Mouse (Mus musculus) kidney, postnatal 0 days (tissue): ENCODE data around the gene Ift57. TPM values are rescaled to one million over a fixed set of nuclear protein-coding genes. Genes with fewer than 3 reads are reported as not detected.

Experiments
- ATAC-seq: fragments of 200-750 bp; cut with Nextera tagmentation; replicated peaks from 2 replicates; pipeline ENCODE4 v1.8.0; 2017; ENCODE audit warnings: low read depth, moderate number of reproducible peaks, moderate TSS enrichment, moderate library complexity; ENCODE audit not compliant: low FRiP score
- DNase-seq: peaks from one replicate; pipeline ENCODE4 v3.0.0-alpha.2; 2016; ENCODE audit warnings: low spot score
- H3K27ac ChIP-seq: fragments of 300-500 bp; sonication (generic); 2 replicates; pipeline ENCODE4 v1.5.1; 2014; ENCODE audit warnings: mild to moderate bottlenecking
- H3K27me3 ChIP-seq: fragments of 300-500 bp; sonication (generic); 2 replicates; pipeline ENCODE4 v1.6.1; 2014; ENCODE audit warnings: low read length, mixed read lengths; ENCODE audit not compliant: insufficient read depth
- H3K36me3 ChIP-seq: fragments of 300-500 bp; sonication (generic); 2 replicates; pipeline ENCODE4 v1.6.1; 2014; ENCODE audit warnings: low read length, mixed read lengths; ENCODE audit not compliant: insufficient read depth
- H3K4me1 ChIP-seq: fragments of 300-500 bp; sonication (generic); replicated peaks from 2 replicates; pipeline ENCODE4 v1.6.1; 2014; ENCODE audit warnings: antibody characterized with exemption, low read length, mixed read lengths; ENCODE audit not compliant: insufficient read depth
- H3K4me2 ChIP-seq: fragments of 300-500 bp; sonication (generic); 2 replicates; pipeline ENCODE4 v1.6.1; 2014; ENCODE audit warnings: mild to moderate bottlenecking, low read length, moderate library complexity, mixed read lengths
- H3K4me3 ChIP-seq: fragments of 300-500 bp; sonication (generic); replicated peaks from 2 replicates; pipeline ENCODE4 v1.5.1; 2014; ENCODE audit warnings: low read depth, low read length
- H3K9ac ChIP-seq: fragments of 300-500 bp; sonication (generic); 2 replicates; pipeline ENCODE4 v1.6.1; 2014; ENCODE audit warnings: low read depth, low read length
- H3K9me3 ChIP-seq: fragments of 300-500 bp; sonication (generic); replicated peaks from 2 replicates; pipeline ENCODE4 v1.6.1; 2016; ENCODE audit warnings: low read length, inconsistent platforms, mixed read lengths
- CTCF ChIP-seq: IDR thresholded peaks from 2 replicates; pipeline ENCODE4 v1.5.1; 2016; ENCODE audit warnings: antibody characterized with exemption, low read depth, mild to moderate bottlenecking, moderate library complexity
- WGBS: fragments of 180-500 bp; shearing (Covaris S2); extraction: QIAGEN DNeasy Blood & Tissue Kit; methylation state at CpG from one replicate; pipeline ENCODE4 v1.1.7; 2014; 5-methylcytosine and 5-hydroxymethylcytosine counted together
- polyA plus RNA-seq: library from polyadenylated mRNA; unstranded; fragments of >200 nt; fragmentation: Nextera tagmentation; extraction: Ambion mirVana; gene quantifications from 2 replicates; pipeline ENCODE4 v1.2.1, GENCODE M21; 2015

Gene Ift57
- polyA plus RNA-seq, 1 experiment from 2014 or later = 41.4 TPM

DNA sequence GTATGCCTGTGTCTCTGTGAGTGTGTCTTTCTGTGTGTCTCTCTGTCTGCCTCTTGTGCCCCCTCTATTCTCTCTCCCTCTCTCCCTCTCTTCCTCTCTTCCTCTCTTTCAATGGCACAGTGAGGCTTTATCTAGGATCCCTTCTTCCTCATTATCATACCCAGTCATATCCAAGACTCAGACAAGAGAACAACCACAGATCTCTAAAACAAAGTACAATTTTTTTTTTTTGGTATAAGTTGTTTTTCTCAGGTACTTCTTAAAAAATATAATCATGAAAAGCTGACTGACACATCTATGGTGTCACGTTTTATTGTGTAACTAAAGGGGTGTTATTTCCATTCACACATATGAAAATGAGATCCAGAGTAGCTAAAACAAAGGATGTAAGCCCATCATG, 74.0 kb downstream of the Ift57 start:
- H3K4me1 ChIP-seq = no peaks in the 10 kb centered on the region
- H3K27me3 ChIP-seq = no peaks in the 10 kb centered on the region
- DNase-seq (no peak), ATAC-seq (no peak)
- no peak overlapping the region for H3K27ac ChIP-seq
- H3K9ac ChIP-seq = no peak overlapping the region
- H3K9me3 ChIP-seq = no peaks in the 10 kb centered on the region
- TF ChIP-seq CTCF = no peak
- no peak overlapping the region for H3K4me3 ChIP-seq
- H3K4me2 ChIP-seq = no peak overlapping the region
- 87% methylated on average over 1 of the region's 1 CpGs for WGBS
- H3K36me3 ChIP-seq = no peaks in the 10 kb centered on the region

DNA sequence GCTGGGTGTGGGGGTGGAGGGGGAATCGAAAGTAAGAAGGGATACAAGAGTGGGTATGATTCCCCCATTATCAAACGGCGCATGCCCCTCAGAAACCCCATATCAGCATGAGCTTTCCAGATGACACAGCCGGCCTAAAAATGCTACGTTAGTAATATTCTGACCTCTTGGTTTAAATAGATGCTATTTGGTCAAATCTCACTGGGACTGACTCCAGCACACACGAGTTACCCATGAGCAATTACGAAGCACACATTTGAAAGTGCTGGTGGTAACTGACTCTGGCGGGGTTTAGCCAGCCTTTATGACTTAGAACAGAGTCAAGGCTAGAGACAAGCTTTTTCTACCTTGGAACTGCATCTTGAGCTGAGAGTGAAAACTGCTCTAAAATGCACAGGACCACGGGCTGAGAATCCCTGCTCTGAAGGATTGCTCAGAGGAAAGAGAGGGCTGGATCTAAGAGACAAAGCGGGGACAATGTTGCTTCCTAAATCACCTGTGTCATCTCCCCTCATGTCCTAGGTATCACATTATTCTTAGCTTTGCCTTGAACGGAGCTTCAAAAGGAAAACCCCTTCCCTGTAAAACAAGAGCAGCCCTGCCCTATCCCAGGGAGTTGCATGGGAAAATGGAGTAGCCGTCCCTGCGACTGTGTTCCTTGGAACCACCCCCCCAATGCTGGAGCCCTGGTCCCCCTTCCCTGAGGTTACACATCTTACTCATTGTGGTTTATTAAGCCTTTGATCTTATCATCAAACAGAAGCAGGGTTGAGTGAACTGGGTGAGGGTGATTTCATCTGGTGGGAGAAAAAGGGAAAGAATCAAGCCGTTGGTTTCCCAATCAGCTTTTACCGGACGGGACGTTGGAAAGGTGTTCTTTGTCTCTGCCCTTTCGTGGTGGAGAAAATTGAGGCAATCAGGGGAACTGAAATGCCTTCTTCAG, 75.3 kb downstream of the Ift57 start:
- Histone ChIP-seq H3K9me3 (no peaks in the 10 kb centered on the region), H3K4me2 (no peak overlapping the region), H3K4me3 (no peak overlapping the region), H3K36me3 (no peaks in the 10 kb centered on the region), H3K27ac (no peak overlapping the region), H3K27me3 (no peaks in the 10 kb centered on the region), H3K4me1 (no peaks in the 10 kb centered on the region), H3K9ac (no peak overlapping the region)
- TF ChIP-seq CTCF = no peak
- 70% methylated on average over 18 of the region's 18 CpGs for WGBS
- DNase-seq (no peak), ATAC-seq (no peak)

DNA sequence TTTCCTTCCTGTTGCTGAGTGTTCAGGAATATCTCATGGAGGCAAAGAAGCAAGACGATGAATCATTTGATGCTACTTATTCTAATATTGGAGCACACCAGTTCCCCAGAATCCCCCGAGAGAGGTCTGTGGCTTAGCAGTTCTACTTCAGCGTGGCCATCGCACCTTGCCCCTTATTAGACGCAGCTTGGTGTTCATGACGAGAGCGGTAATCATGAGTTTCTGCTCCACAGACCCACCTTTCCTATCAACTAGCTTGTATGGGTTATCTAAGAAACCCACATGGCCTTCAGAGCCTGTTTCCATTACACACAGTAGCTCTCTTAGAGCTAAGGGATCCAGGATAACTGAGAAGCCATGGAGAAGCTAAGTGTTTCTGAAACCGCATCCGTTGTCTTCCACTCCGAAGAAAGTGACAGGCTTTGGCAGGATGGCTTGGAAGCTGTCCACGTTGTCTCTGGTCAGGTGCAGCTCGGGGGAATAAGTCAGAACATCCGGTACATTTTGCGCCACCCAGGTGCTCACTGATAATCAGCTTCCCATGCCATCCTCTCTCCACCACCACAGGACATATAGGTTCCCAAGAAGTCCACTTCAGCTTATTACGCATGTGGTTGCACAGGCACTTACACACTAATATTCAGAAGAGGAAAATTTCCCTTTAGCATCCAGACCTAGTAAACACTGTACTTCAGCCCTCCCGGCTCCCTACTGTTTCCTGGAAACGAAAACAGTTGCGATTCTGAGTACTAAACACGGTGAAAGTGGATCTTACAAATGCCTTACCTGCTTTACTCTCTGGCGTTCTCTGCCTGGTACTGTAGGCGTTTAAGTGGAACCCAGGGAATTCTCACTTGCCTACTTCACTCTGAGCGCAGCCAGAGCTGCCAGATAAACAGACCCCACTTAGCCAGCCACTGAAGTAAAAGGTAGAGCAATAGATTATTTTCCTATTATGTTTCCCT, 76.3 kb downstream of the Ift57 start:
- H3K4me3 ChIP-seq = no peak overlapping the region
- ATAC-seq (no peak), DNase-seq (no peak)
- no peaks in the 10 kb centered on the region for H3K27me3 ChIP-seq
- no peak overlapping the region for H3K9ac ChIP-seq
- no peak overlapping the region for H3K4me2 ChIP-seq
- H3K36me3 ChIP-seq = no peaks in the 10 kb centered on the region
- no peak for TF ChIP-seq CTCF
- no peaks in the 10 kb centered on the region for H3K4me1 ChIP-seq
- WGBS = 82% methylated on average over 22 of the region's 22 CpGs
- no peaks in the 10 kb centered on the region for H3K9me3 ChIP-seq
- H3K27ac ChIP-seq = no peak overlapping the region

DNA sequence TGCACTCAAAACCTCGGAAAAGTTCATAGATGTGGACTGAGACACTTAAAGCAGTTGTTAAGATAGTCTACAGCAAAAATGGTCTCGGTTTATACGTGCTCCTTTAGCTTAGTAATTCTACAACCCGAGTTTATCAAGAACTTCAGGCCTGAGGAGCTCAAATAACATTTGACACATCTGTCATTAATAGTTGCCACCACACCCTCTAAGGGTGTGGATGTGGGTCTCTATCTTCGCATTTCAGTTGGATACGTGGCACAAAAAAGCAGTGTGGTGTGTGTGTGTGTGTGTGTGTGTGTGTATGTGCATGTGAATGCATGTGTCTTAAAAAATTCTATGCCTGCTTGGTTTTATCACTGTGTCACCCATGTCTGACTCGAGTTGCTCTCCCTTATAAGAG, 77.9 kb downstream of the Ift57 start:
- Histone ChIP-seq H3K4me1 (no peaks in the 10 kb centered on the region), H3K27me3 (no peaks in the 10 kb centered on the region), H3K4me3 (no peak overlapping the region), H3K9me3 (no peaks in the 10 kb centered on the region), H3K9ac (no peak overlapping the region), H3K36me3 (no peaks in the 10 kb centered on the region), H3K4me2 (no peak overlapping the region), H3K27ac (no peak overlapping the region)
- WGBS = 84% methylated on average over 7 of the region's 7 CpGs
- DNase-seq (no peak), ATAC-seq (no peak)
- TF ChIP-seq CTCF = no peak

DNA sequence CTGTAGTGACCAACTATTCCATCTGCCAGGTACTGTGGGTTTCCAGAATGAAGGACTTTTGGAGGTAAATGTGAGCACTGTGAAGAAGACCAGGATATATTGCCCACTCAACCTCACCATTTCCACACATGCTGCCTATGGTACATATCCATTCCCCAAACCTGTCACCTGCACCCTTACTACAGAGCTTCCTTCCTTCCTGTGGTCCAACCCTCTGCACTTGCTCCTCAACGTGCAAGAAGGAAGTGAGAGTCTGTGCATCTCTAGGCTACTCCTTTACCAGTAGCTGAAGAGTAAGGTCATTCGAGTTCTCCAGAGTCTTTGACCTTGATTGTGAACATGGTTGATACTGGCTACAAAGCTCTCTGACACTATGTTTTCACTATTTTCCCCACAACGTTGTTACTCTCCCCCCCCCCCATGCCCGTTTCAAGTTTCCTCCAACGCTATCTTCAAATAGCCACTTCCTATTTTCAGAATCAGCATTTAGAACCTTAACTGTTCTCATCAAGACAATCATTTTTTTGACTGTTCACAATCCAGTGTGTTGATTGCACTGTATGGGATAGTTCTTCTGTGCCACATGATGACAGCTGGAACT, 82.6 kb downstream of the Ift57 start:
- no peak overlapping the region for H3K9ac ChIP-seq
- no peak for TF ChIP-seq CTCF
- no peaks in the 10 kb centered on the region for H3K4me1 ChIP-seq
- no peak overlapping the region for H3K4me3 ChIP-seq
- ATAC-seq = no peak
- no peaks in the 10 kb centered on the region for H3K9me3 ChIP-seq
- H3K27me3 ChIP-seq = no peaks in the 10 kb centered on the region
- no peaks in the 10 kb centered on the region for H3K36me3 ChIP-seq
- H3K4me2 ChIP-seq = no peak overlapping the region
- 92% methylated on average over 5 of the region's 5 CpGs for WGBS
- no peak for DNase-seq
- no peak overlapping the region for H3K27ac ChIP-seq

DNA sequence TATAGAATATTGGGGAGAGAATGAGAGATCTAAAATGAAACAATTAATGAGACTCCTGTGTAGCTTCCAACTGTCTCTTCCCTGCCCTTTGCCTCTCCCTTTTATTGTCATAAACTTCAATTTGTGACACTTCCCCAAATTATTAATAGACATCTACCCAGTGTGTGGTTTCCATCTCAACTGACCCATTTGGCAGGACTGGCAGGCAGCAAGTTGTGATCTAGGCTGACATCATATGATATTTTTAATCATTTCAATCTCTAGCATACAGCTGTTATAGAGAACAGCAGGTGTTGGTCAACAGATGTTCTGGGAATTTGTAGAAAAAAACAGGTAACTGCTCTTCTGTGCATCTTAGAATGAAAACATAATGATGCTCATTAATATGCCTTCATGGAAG, 84.3 kb downstream of the Ift57 start:
- DNase-seq = no peak
- no peak overlapping the region for H3K9ac ChIP-seq
- H3K9me3 ChIP-seq = no peaks in the 10 kb centered on the region
- ATAC-seq = no peak
- no peaks in the 10 kb centered on the region for H3K36me3 ChIP-seq
- TF ChIP-seq CTCF = no peak
- no peaks in the 10 kb centered on the region for H3K27me3 ChIP-seq
- H3K4me1 ChIP-seq = no peaks in the 10 kb centered on the region
- H3K4me3 ChIP-seq = no peak overlapping the region
- no peak overlapping the region for H3K27ac ChIP-seq
- no peak overlapping the region for H3K4me2 ChIP-seq
